13 mouse cellular contexts compared by ENCODE assay signal in genomic region chr6:38923870-38924817, GRCm38 (mm10). TPM values are rescaled to one million over a fixed set of nuclear protein-coding genes. Genes with fewer than 3 reads are reported as not detected.
DNase-seq lines count a peak whose midpoint lies in the region; ATAC-seq and TF ChIP-seq lines count a peak whose summit lies in the region.
"Had no signal": no experiment of that assay in that cellular context is flagged by ENCODE, and none has a peak within 500 bp of the region (broad histone marks: within the 10 kb centered on the region; RNA-seq: fewer than 3 reads in every experiment).

No protein-coding gene starts in this region.

- DNase-seq in heart, adult 9 months (ENCODE audit: low spot score in 2 of 2), result no peak
- DNase-seq in MEL (ENCODE audit: low read depth, low spot score), result peak; percentile 89
- no peak for DNase-seq in spleen, adult 2 months (ENCODE audit: low read depth in 1 of 2, low spot score in 2 of 2)
- no peak for DNase-seq in ovary, adult 18-20 months (ENCODE audit: low spot score)
- no peak for DNase-seq in kidney, postnatal 14 days
- DNase-seq: heart, postnatal 14 days; kidney, postnatal 10 days; right cerebral cortex, postnatal 14 days had no signal

- H3K27me3 ChIP-seq in heart, embryonic 12.5 days (replicated peaks), result no peaks in the 10 kb centered on the region
- no peaks in the 10 kb centered on the region for H3K27me3 ChIP-seq in MEL (ENCODE audit: control insufficient read depth in 1 of 2, insufficient read depth in 2 of 2, low read length in 2 of 2)
- no peaks in the 10 kb centered on the region for H3K27me3 ChIP-seq in intestine, embryonic 16.5 days (replicated peaks; ENCODE audit: control insufficient read depth, insufficient read depth, low read length)
- no peaks in the 10 kb centered on the region for H3K27me3 ChIP-seq in spleen, adult 2 months (ENCODE audit: control insufficient read depth, insufficient read depth, low read length)
- H3K27me3 ChIP-seq in neural tube, embryonic 15.5 days (replicated peaks), result no peaks in the 10 kb centered on the region
- H3K27me3 ChIP-seq: neural tube, embryonic 12.5 days had no signal

- no peaks in the 10 kb centered on the region for H3K9me3 ChIP-seq in heart, embryonic 12.5 days (replicated peaks)
- no peaks in the 10 kb centered on the region for H3K9me3 ChIP-seq in MEL (replicated peaks; ENCODE audit: insufficient read depth, low read length)
- H3K9me3 ChIP-seq in intestine, embryonic 16.5 days (ENCODE audit: control insufficient read depth, low read length), result no peaks in the 10 kb centered on the region
- H3K9me3 ChIP-seq in neural tube, embryonic 15.5 days (replicated peaks), result no peaks in the 10 kb centered on the region
- H3K9me3 ChIP-seq: neural tube, embryonic 12.5 days had no signal

- H3K27ac ChIP-seq in heart, embryonic 12.5 days (ENCODE audit: poor library complexity, severe bottlenecking), result peak overlapping the region; percentile 65
- peak overlapping the region; percentile 96 for H3K27ac ChIP-seq in MEL (ENCODE audit: control insufficient read depth, low read depth, low read length)
- H3K27ac ChIP-seq in intestine, embryonic 16.5 days (ENCODE audit: low read length), result peak overlapping the region; percentile 73
- peak overlapping the region; percentile 17; the same call in 1 of the 2 replicates for H3K27ac ChIP-seq in spleen, adult 2 months (ENCODE audit: insufficient read depth, low read length)
- no peak overlapping the region for H3K27ac ChIP-seq in neural tube, embryonic 15.5 days (replicated peaks)
- H3K27ac ChIP-seq: neural tube, embryonic 12.5 days had no signal

- H3K4me3 ChIP-seq in heart, embryonic 12.5 days, result no peak overlapping the region
- H3K4me3 ChIP-seq in MEL (ENCODE audit: control insufficient read depth in 1 of 2, insufficient read depth in 1 of 2, low read depth in 2 of 2, low read length in 2 of 2), result peak overlapping the region; percentile 27 to 48
- H3K4me3 ChIP-seq in intestine, embryonic 16.5 days (ENCODE audit: low read length), result no peak overlapping the region
- no peak overlapping the region for H3K4me3 ChIP-seq in spleen, adult 2 months (ENCODE audit: extremely low read depth, insufficient read depth, insufficient read length)
- no peak overlapping the region for H3K4me3 ChIP-seq in neural tube, embryonic 15.5 days (replicated peaks)
- H3K4me3 ChIP-seq: neural tube, embryonic 12.5 days had no signal

- H3K36me3 ChIP-seq in heart, embryonic 12.5 days, result no peaks in the 10 kb centered on the region
- H3K36me3 ChIP-seq in MEL (ENCODE audit: control insufficient read depth in 1 of 2, insufficient read depth in 2 of 2, low read length in 2 of 2), result peaks cover 0 to 37% of the 10 kb centered on the region in 2 experiments; a peak in 2 of 4 replicates
- H3K36me3 ChIP-seq in intestine, embryonic 16.5 days (ENCODE audit: control insufficient read depth, insufficient read depth, low read length), result no peaks in the 10 kb centered on the region
- H3K36me3 ChIP-seq in spleen, adult 2 months (ENCODE audit: control insufficient read depth, insufficient read depth, low read length), result no peaks in the 10 kb centered on the region
- H3K36me3 ChIP-seq in neural tube, embryonic 15.5 days, result no peaks in the 10 kb centered on the region
- H3K36me3 ChIP-seq: neural tube, embryonic 12.5 days had no signal

- TF ChIP-seq CTCF in MEL (IDR thresholded peaks at IDR 0.05 in 2 of 3, conservative IDR thresholded peaks at IDR 0.05 in 1 of 3; ENCODE audit: control insufficient read depth in 1 of 3, insufficient read depth in 1 of 3, low read depth in 2 of 3, low read length in 3 of 3, poor library complexity in 1 of 3, severe bottlenecking in 1 of 3), result no peak
- no peak for TF ChIP-seq CTCF in spleen, adult 2 months (IDR thresholded peaks at IDR 0.05; ENCODE audit: extremely low read depth, insufficient read depth, insufficient read length, insufficient replicate concordance)

- peak overlapping the region; percentile 42 for H3K4me2 ChIP-seq in heart, embryonic 12.5 days
- 0 out of 2 replicates have a peak overlapping the region, but pooled peaks have one; percentile 7 for H3K4me2 ChIP-seq in intestine, embryonic 16.5 days (ENCODE audit: low read depth, low read length)
- H3K4me2 ChIP-seq in neural tube, embryonic 15.5 days, result no peak overlapping the region
- H3K4me2 ChIP-seq: neural tube, embryonic 12.5 days had no signal

- ATAC-seq in heart, embryonic 12.5 days (ENCODE audit: insufficient number of reproducible peaks, low FRiP score), result peak; percentile 90
- peak; percentile 78 for ATAC-seq in intestine, embryonic 16.5 days
- ATAC-seq in neural tube, embryonic 15.5 days (ENCODE audit: low FRiP score), result no peak
- ATAC-seq: forebrain, embryonic 16.5 days had no signal

- TF ChIP-seq POLR2A in MEL (IDR thresholded peaks at IDR 0.05; ENCODE audit: control insufficient read depth in 1 of 2, insufficient read depth in 1 of 2, low read depth in 1 of 2, low read length in 2 of 2, poor library complexity in 1 of 2), result no peak
- no peak for TF ChIP-seq POLR2A in spleen, adult 2 months (IDR thresholded peaks at IDR 0.05; ENCODE audit: low read depth, low read length)

- no peaks in the 10 kb centered on the region; the same call in 1 of the 2 replicates for H3K79me2 ChIP-seq in MEL (ENCODE audit: control insufficient read depth, insufficient read depth, low read length, poor library complexity)

- peaks cover 43% of the 10 kb centered on the region for H3K4me1 ChIP-seq in heart, embryonic 12.5 days (replicated peaks)
- H3K4me1 ChIP-seq in MEL (ENCODE audit: control insufficient read depth in 1 of 2, insufficient read depth in 2 of 2, low read length in 2 of 2), result peaks cover 23 to 46% of the 10 kb centered on the region in 2 experiments
- H3K4me1 ChIP-seq in intestine, embryonic 16.5 days (ENCODE audit: control insufficient read depth, insufficient read depth, low read length), result peaks cover 14% of the 10 kb centered on the region
- H3K4me1 ChIP-seq in spleen, adult 2 months (ENCODE audit: control insufficient read depth, insufficient read depth, insufficient read length), result no peaks in the 10 kb centered on the region
- H3K4me1 ChIP-seq in neural tube, embryonic 15.5 days, result peaks cover 15% of the 10 kb centered on the region
- H3K4me1 ChIP-seq: neural tube, embryonic 12.5 days had no signal

- peak; percentile 97 for TF ChIP-seq EP300 in MEL (IDR thresholded peaks at IDR 0.05; ENCODE audit: low read depth in 1 of 2, low read length in 2 of 2)

- WGBS in heart, embryonic 12.5 days, result 61% methylated on average over 18 of the region's 18 CpGs
- WGBS in intestine, embryonic 16.5 days, result 69% methylated on average over 18 of the region's 18 CpGs
- WGBS in spleen, adult 2 months, result 85% methylated on average over 18 of the region's 18 CpGs
- whole genome bisulfite sequencing in neural tube, embryonic 15.5 days, result 94% methylated on average over 18 of the region's 18 CpGs

- no peak for TF ChIP-seq RAD21 in MEL (IDR thresholded peaks at IDR 0.05; ENCODE audit: low read depth, low read length)

- H3K9ac ChIP-seq in heart, embryonic 12.5 days, result no peak overlapping the region
- peak overlapping the region; percentile 66 for H3K9ac ChIP-seq in MEL (ENCODE audit: control insufficient read depth, low read depth, low read length, poor library complexity, severe bottlenecking)
- no peak overlapping the region for H3K9ac ChIP-seq in intestine, embryonic 16.5 days (ENCODE audit: low read depth, low read length)
- no peak overlapping the region for H3K9ac ChIP-seq in neural tube, embryonic 15.5 days (replicated peaks)
- H3K9ac ChIP-seq: neural tube, embryonic 12.5 days had no signal

TF ChIP-seq in MEL, 35 proteins besides CTCF, POLR2A, EP300 and RAD21 (continues in another document):
- no peak for TF ChIP-seq SMC3 (IDR thresholded peaks at IDR 0.05; ENCODE audit: low read depth, low read length)
- TF ChIP-seq USF2 (IDR thresholded peaks at IDR 0.05; ENCODE audit: borderline replicate concordance in 1 of 2, insufficient read depth in 1 of 2, low read depth in 1 of 2, low read length in 2 of 2), result no peak
- no peak for TF ChIP-seq JUND (IDR thresholded peaks at IDR 0.05; ENCODE audit: low read depth, low read length)
- TF ChIP-seq MYC (IDR thresholded peaks at IDR 0.05; ENCODE audit: low read depth, low read length), result peak; percentile 89
- peak; percentile 68 for TF ChIP-seq TAL1 (IDR thresholded peaks at IDR 0.05; ENCODE audit: low read length)
- peak; percentile 94 for TF ChIP-seq ETS1 (IDR thresholded peaks at IDR 0.05; ENCODE audit: low read depth, low read length)
- TF ChIP-seq NRF1 (IDR thresholded peaks at IDR 0.05; ENCODE audit: insufficient read depth, low read depth, low read length, poor library complexity, severe bottlenecking), result peak; percentile 70
- no peak for TF ChIP-seq POLR2AphosphoS5 (IDR thresholded peaks at IDR 0.05; ENCODE audit: borderline replicate concordance, low read depth, low read length)
- TF ChIP-seq ZKSCAN1 (IDR thresholded peaks at IDR 0.05; ENCODE audit: low read depth, low read length), result no peak
- no peak; the same call in none of the 2 replicates for TF ChIP-seq HCFC1 (IDR thresholded peaks at IDR 0.05; ENCODE audit: low read depth, low read length)
- TF ChIP-seq MAFK (IDR thresholded peaks at IDR 0.05; ENCODE audit: borderline replicate concordance, low read depth, low read length), result peak; percentile 50; the same call in 1 of the 2 replicates
- TF ChIP-seq MAZ (IDR thresholded peaks at IDR 0.05; ENCODE audit: low read depth, low read length), result peak; percentile 93
- TF ChIP-seq MEF2A (IDR thresholded peaks at IDR 0.05; ENCODE audit: extremely low read depth, insufficient replicate concordance, low read depth, low read length, poor library complexity, severe bottlenecking), result 0 out of 2 replicates have a peak, but pooled peaks have one; percentile 56

RNA-seq across cellular contexts. Expression of gene Hipk2, which starts 48.2 kb away (rescaled TPM):
- polyA plus RNA-seq in heart, embryonic 12.5 days (2016; fragmentation: Nextera tagmentation; extraction: Ambion mirVana), result 12.5 and 15.2 TPM in 2 replicates
- total RNA-seq in MEL (2012; rRNA removed), result 3.9 and 4.3 TPM in 2 replicates
- polyA plus RNA-seq in MEL (2012; ENCODE audit: insufficient read depth in 1 of 2, insufficient read length in 2 of 2, low read depth in 1 of 2, low replicate concordance in 2 of 2, missing spikeins in 1 of 2), result 10 to 100 TPM; 14.1 to 85.1 TPM
- polyA plus RNA-seq in intestine, embryonic 16.5 days (2015; fragmentation: Nextera tagmentation; extraction: Ambion mirVana), result 16.2 and 18.7 TPM in 2 replicates
- 14.9 and 19.4 TPM in 2 replicates for polyA plus RNA-seq in spleen, adult 2 months (2012; rRNA removed)
- 32.9 and 33.0 TPM in 2 replicates for polyA plus RNA-seq in neural tube, embryonic 15.5 days (2015; fragmentation: Nextera tagmentation; extraction: Ambion mirVana)

RNA-seq across cellular contexts. Expression of gene Tbxas1, which starts 48.9 kb away (rescaled TPM):
- 3.4 and 4.0 TPM in 2 replicates for polyA plus RNA-seq in heart, embryonic 12.5 days (2016; fragmentation: Nextera tagmentation; extraction: Ambion mirVana)
- total RNA-seq in MEL (2012; rRNA removed), result 0.54 and 0.65 TPM in 2 replicates
- 1 to 10 TPM in 1 of 2 experiments, not detected in 1; 2.7 TPM for polyA plus RNA-seq in MEL (2012; ENCODE audit: insufficient read depth in 1 of 2, insufficient read length in 2 of 2, low read depth in 1 of 2, low replicate concordance in 2 of 2, missing spikeins in 1 of 2)
- 4.3 and 4.8 TPM in 2 replicates for polyA plus RNA-seq in intestine, embryonic 16.5 days (2015; fragmentation: Nextera tagmentation; extraction: Ambion mirVana)
- 11.8 and 14.0 TPM in 2 replicates for polyA plus RNA-seq in spleen, adult 2 months (2012; rRNA removed)
- polyA plus RNA-seq in neural tube, embryonic 15.5 days (2015; fragmentation: Nextera tagmentation; extraction: Ambion mirVana), result 2.4 and 2.5 TPM in 2 replicates

Comparison
In these comparisons a context has a peak if more than half of its experiments do, and no peak if none do; other contexts are left out.
1. H3K4me3 ChIP-seq: peak in MEL (2 of 2); none in heart, embryonic 12.5 days (single experiment), intestine, embryonic 16.5 days (single experiment), spleen, adult 2 months (single experiment) and neural tube, embryonic 15.5 days (single experiment).